Mouse (Mus musculus): ENCODE data around the gene Chrdl2. TPM values are rescaled to one million over a fixed set of nuclear protein-coding genes. Genes with fewer than 3 reads are reported as not detected.
"Not testable (repeated sequence)": the region's sequence is repeated elsewhere in the genome, so short reads cannot be mapped to it uniquely, and the experiment has no call there.

Gene Chrdl2
- polyA plus RNA-seq, 1 experiment from 2014 or later: 0.31 TPM

DNA sequence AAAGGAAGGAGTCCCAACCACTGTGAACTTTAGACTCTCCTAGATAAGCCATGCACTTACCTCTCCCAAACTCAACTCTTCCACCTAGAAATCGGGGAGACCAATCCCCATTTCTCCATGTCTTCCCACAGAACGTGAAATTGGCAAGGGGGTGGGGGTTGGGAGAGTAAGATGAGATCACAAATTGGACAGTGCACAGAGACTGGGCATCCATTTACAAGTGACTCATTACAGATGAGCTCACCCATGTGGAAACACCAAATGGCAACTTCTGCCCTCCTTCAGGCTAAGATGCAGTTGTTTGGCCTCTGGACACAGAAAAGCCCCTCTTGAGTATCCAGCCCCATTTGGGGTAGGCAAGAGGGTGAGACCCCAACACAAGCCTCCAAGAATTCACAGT lies 40.5 kb downstream of the Chrdl2 start:
- Histone ChIP-seq H3K4me1 (replicated peaks; ENCODE audit: control insufficient read depth, insufficient read depth, low read length) (no peaks in the 10 kb centered on the region), H3K4me3 (replicated peaks; ENCODE audit: low read length) (no peak overlapping the region), H3K36me3 (replicated peaks; ENCODE audit: control insufficient read depth, insufficient read depth) (no peaks in the 10 kb centered on the region), H3K27ac (no peak overlapping the region), H3K9me3 (ENCODE audit: control insufficient read depth, low read length) (no peaks in the 10 kb centered on the region), H3K27me3 (ENCODE audit: control insufficient read depth, insufficient read depth, low read length) (0 out of 2 replicates have a peak, but pooled peaks cover 6% of the 10 kb centered on the region), H3K9ac (no peak overlapping the region), H3K4me2 (replicated peaks) (no peak overlapping the region)
- ATAC-seq (ENCODE audit: low FRiP score) (no peak), DNase-seq (ENCODE audit: low spot score) (no peak)
- 87% methylated on average over 2 of the region's 2 CpGs for WGBS

DNA sequence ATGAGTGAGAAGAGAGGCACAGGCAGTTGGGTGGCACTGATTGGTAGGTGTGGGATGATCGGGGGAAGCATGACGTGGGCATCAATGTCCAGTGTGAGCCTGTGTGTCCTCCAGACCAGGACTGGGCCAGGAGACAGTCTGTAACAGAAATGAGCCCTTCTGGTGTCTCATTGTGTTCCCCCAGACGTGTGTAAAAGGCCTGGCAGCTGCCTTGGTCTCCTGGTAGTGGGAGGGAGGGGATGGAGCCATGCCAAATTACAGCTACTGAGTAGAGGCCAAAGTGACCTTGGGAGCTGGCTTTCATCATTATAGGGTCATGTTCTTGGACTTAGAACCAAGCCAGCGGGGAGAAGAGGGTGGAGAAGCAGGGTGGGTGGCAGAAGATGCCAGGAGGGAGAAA lies 45.9 kb downstream of the Chrdl2 start:
- Histone ChIP-seq H3K27ac (no peak overlapping the region), H3K36me3 (replicated peaks; ENCODE audit: control insufficient read depth, insufficient read depth) (no peaks in the 10 kb centered on the region), H3K4me1 (replicated peaks; ENCODE audit: control insufficient read depth, insufficient read depth, low read length) (no peaks in the 10 kb centered on the region), H3K4me2 (replicated peaks) (no peak overlapping the region), H3K9ac (no peak overlapping the region), H3K27me3 (ENCODE audit: control insufficient read depth, insufficient read depth, low read length) (no peaks in the 10 kb centered on the region), H3K4me3 (replicated peaks; ENCODE audit: low read length) (no peak overlapping the region), H3K9me3 (ENCODE audit: control insufficient read depth, low read length) (no peaks in the 10 kb centered on the region)
- no peak for ATAC-seq (ENCODE audit: low FRiP score)
- DNase-seq (ENCODE audit: low spot score): no peak
- WGBS: 65% methylated on average over 4 of the region's 4 CpGs

DNA sequence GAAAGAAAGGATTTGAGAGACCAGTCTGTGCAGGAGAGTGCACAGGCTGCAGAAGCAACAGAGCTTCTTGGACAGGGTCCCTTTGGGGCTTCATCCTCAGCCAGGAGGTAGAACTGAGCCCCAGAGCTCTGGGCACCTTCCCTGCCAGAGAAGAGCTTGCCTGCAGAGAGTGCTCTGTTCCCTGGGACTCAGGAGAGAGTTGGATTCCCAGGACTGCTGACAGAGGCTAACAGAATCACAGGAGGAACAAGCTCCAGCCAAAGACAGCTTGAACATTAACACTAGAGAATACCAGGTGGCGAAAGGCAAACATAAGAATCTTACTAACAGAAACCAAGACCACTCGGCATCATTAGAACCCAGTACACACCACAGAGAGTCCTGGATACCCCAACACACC lies 47.0 kb downstream of the Chrdl2 start:
- WGBS: 92% methylated on average over 2 of the region's 2 CpGs
- DNase-seq (ENCODE audit: low spot score); H3K4me1 ChIP-seq (replicated peaks; ENCODE audit: control insufficient read depth, insufficient read depth, low read length); H3K27ac ChIP-seq; ATAC-seq (ENCODE audit: low FRiP score); H3K9me3 ChIP-seq (ENCODE audit: control insufficient read depth, low read length); H3K36me3 ChIP-seq (replicated peaks; ENCODE audit: control insufficient read depth, insufficient read depth); H3K4me2 ChIP-seq (replicated peaks); H3K4me3 ChIP-seq (replicated peaks; ENCODE audit: low read length); H3K27me3 ChIP-seq (ENCODE audit: control insufficient read depth, insufficient read depth, low read length); H3K9ac ChIP-seq: not testable (repeated sequence)

DNA sequence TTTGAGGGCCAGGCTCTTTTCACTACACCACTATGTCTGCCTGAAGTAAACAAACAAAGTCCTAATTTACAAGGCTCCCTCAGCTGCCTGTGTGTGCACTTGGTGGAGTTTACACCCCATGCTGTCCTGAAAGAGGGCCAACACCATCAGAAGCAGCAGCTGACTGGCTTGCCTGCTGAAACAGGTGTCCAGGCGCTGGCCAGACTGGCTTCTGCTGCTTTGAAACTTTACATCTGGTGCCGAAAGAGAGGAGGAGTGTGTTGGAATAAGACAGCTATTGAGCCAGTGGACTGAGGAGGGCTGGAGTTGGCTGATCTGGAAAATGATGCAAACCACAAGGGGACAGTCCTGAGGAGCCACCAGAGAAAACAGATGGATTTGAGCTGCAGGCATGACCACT lies 68.0 kb downstream of the Chrdl2 start:
- ATAC-seq (ENCODE audit: low FRiP score) (no peak), DNase-seq (ENCODE audit: low spot score) (no peak)
- Histone ChIP-seq H3K9me3 (ENCODE audit: control insufficient read depth, low read length) (no peaks in the 10 kb centered on the region), H3K27ac (no peak overlapping the region), H3K36me3 (replicated peaks; ENCODE audit: control insufficient read depth, insufficient read depth) (peaks cover 5% of the 10 kb centered on the region), H3K4me3 (replicated peaks; ENCODE audit: low read length) (no peak overlapping the region), H3K27me3 (ENCODE audit: control insufficient read depth, insufficient read depth, low read length) (no peaks in the 10 kb centered on the region), H3K9ac (no peak overlapping the region), H3K4me2 (replicated peaks) (no peak overlapping the region), H3K4me1 (replicated peaks; ENCODE audit: control insufficient read depth, insufficient read depth, low read length) (no peaks in the 10 kb centered on the region)
- WGBS: 88% methylated on average over 2 of the region's 2 CpGs

DNA sequence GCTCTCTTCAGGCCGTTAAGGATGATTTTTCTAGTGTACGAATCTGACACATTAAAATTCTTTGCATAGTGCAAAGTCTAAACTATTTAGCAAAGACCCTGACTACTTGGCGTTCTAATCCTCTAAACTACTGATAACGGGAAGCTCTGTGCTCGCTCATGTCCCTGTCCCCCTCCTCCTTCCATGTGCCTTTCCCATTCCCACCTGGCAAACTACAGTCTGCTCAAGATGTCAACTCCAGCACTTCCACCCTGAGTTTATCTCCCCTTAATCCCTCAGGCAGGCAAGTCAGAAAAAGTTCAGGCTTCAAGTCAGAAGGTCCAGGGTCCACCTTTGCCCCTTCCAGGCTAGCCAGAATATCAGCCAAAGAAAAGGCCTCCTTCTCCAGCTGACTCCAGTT lies 70.3 kb downstream of the Chrdl2 start:
- no peak for DNase-seq (ENCODE audit: low spot score)
- no peak overlapping the region for H3K9ac ChIP-seq
- ATAC-seq (ENCODE audit: low FRiP score): no peak
- no peaks in the 10 kb centered on the region for H3K4me1 ChIP-seq (replicated peaks; ENCODE audit: control insufficient read depth, insufficient read depth, low read length)
- H3K4me2 ChIP-seq (replicated peaks): no peak overlapping the region
- H3K27me3 ChIP-seq (ENCODE audit: control insufficient read depth, insufficient read depth, low read length): no peaks in the 10 kb centered on the region
- WGBS: 89% methylated on average over 5 of the region's 5 CpGs
- H3K4me3 ChIP-seq (replicated peaks; ENCODE audit: low read length): no peak overlapping the region
- no peak overlapping the region for H3K27ac ChIP-seq
- no peaks in the 10 kb centered on the region for H3K9me3 ChIP-seq (ENCODE audit: control insufficient read depth, low read length)
- H3K36me3 ChIP-seq (replicated peaks; ENCODE audit: control insufficient read depth, insufficient read depth): peaks cover 11% of the 10 kb centered on the region

DNA sequence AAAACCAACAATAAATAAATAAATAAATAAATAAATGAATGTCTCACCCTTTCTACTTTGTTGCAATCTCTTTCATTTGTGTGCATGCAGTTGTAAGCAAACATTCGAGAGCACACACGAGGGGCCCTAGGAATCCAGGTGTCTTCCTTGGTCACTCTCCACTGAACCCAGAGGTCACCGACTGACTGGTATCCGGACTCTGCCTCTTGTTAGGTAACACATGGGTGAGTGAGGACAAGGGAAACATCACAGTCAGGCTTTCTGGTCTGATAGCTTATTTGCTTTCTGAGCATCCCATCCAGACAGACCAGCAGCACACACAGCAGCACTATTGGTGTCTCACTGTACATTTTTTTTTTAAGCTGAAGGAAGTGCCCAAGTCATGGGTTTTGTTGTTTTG lies 71.1 kb downstream of the Chrdl2 start:
- no peaks in the 10 kb centered on the region for H3K9me3 ChIP-seq (ENCODE audit: control insufficient read depth, low read length)
- no peak overlapping the region for H3K4me2 ChIP-seq (replicated peaks)
- peaks cover 17% of the 10 kb centered on the region for H3K36me3 ChIP-seq (replicated peaks; ENCODE audit: control insufficient read depth, insufficient read depth)
- WGBS: 86% methylated on average over 4 of the region's 4 CpGs
- no peaks in the 10 kb centered on the region for H3K4me1 ChIP-seq (replicated peaks; ENCODE audit: control insufficient read depth, insufficient read depth, low read length)
- H3K4me3 ChIP-seq (replicated peaks; ENCODE audit: low read length): no peak overlapping the region
- no peak overlapping the region for H3K9ac ChIP-seq
- DNase-seq (ENCODE audit: low spot score) (no peak), ATAC-seq (ENCODE audit: low FRiP score) (no peak)
- H3K27ac ChIP-seq: no peak overlapping the region
- no peaks in the 10 kb centered on the region for H3K27me3 ChIP-seq (ENCODE audit: control insufficient read depth, insufficient read depth, low read length)

DNA sequence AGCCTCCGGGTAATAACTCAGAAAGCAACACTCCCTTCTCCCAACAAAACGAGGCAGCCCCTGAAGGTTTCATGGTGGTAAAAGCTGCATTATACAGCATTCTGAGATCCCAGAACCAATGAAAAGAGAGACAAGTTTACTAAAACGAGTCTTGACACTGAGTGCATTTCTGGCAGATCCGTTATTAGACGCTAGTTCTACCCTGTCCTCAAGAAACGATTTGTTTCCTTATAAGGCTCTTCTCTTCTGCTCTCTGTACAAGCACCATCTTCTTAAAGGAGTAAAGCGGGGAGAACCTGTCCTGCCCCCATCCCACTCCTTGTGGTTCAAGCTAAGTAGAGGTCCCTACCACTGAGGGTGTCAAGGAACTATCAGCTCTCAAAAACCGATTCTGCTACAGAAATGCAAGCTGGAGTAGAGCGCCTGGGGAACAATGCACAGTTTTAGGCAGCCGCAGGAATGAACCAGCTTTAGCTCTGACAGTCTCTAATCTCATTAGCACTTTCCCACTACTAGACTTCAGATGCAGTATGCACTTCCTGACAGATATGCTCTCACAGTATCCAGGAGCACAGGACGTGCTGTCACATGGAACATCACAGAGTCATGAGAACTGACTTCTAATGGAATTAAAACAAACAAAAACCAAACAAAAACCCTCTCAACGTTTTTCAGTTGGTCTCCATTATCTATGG lies 74.3 kb downstream of the Chrdl2 start:
- H3K36me3 ChIP-seq (replicated peaks; ENCODE audit: control insufficient read depth, insufficient read depth): peaks cover 43% of the 10 kb centered on the region
- H3K4me2 ChIP-seq (replicated peaks): no peak overlapping the region
- H3K9ac ChIP-seq: no peak overlapping the region
- no peak overlapping the region for H3K4me3 ChIP-seq (replicated peaks; ENCODE audit: low read length)
- WGBS: 81% methylated on average over 12 of the region's 12 CpGs
- ATAC-seq (ENCODE audit: low FRiP score) (no peak), DNase-seq (ENCODE audit: low spot score) (no peak)
- no peaks in the 10 kb centered on the region for H3K27me3 ChIP-seq (ENCODE audit: control insufficient read depth, insufficient read depth, low read length)
- no peaks in the 10 kb centered on the region for H3K9me3 ChIP-seq (ENCODE audit: control insufficient read depth, low read length)
- H3K27ac ChIP-seq: no peak overlapping the region
- H3K4me1 ChIP-seq (replicated peaks; ENCODE audit: control insufficient read depth, insufficient read depth, low read length): no peaks in the 10 kb centered on the region

DNA sequence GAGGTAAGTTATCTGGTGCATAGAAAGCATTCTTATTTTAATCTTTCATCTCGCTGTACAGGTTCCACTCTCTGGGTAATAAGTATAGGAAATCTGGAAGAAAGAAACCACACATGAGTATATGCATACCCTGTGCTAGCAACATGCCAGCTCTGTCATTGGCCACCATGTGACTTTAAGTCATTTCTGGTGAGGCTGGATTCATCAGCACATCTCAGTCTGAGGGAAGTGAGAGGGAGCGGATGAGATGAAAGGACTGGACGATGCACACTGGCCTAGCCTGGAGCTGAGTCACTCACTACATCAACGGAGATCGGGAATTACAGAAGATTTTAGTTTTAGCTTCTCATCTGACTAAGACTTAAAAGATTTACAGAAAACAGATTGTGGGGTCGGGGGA lies 76.9 kb downstream of the Chrdl2 start:
- no peaks in the 10 kb centered on the region for H3K4me1 ChIP-seq (replicated peaks; ENCODE audit: control insufficient read depth, insufficient read depth, low read length)
- 93% methylated on average over 6 of the region's 6 CpGs for WGBS
- no peaks in the 10 kb centered on the region for H3K9me3 ChIP-seq (ENCODE audit: control insufficient read depth, low read length)
- DNase-seq (ENCODE audit: low spot score): no peak
- H3K36me3 ChIP-seq (replicated peaks; ENCODE audit: control insufficient read depth, insufficient read depth): peaks cover 67% of the 10 kb centered on the region
- H3K27ac ChIP-seq: no peak overlapping the region
- H3K4me3 ChIP-seq (replicated peaks; ENCODE audit: low read length): no peak overlapping the region
- no peak overlapping the region for H3K9ac ChIP-seq
- H3K4me2 ChIP-seq (replicated peaks): no peak overlapping the region
- H3K27me3 ChIP-seq (ENCODE audit: control insufficient read depth, insufficient read depth, low read length): no peaks in the 10 kb centered on the region
- ATAC-seq (ENCODE audit: low FRiP score): no peak

DNA sequence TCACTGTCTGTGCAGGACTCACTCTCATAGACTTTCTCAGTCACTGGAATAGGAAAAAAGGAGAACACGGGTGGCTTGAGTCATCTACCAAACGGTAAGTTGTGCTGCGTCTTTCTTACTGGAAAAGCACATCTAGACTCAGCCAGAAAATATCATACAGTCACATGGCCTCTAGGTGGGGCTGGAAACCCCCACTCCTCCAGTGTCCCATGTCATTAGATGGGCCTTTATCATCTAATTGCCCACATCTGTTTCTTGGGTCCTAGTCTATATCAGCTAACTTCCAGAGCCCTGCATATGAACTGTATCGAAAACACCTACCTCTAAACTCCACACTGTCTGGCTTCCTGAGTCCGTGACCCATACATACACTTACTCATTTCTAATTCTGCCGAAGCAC lies 77.8 kb downstream of the Chrdl2 start:
- Histone ChIP-seq H3K4me3 (replicated peaks; ENCODE audit: low read length) (no peak overlapping the region), H3K27ac (no peak overlapping the region), H3K9me3 (ENCODE audit: control insufficient read depth, low read length) (no peaks in the 10 kb centered on the region), H3K4me1 (replicated peaks; ENCODE audit: control insufficient read depth, insufficient read depth, low read length) (no peaks in the 10 kb centered on the region), H3K9ac (no peak overlapping the region), H3K36me3 (replicated peaks; ENCODE audit: control insufficient read depth, insufficient read depth) (peaks cover 71% of the 10 kb centered on the region), H3K4me2 (replicated peaks) (no peak overlapping the region), H3K27me3 (ENCODE audit: control insufficient read depth, insufficient read depth, low read length) (no peaks in the 10 kb centered on the region)
- 87% methylated on average over 6 of the region's 6 CpGs for WGBS
- ATAC-seq (ENCODE audit: low FRiP score): no peak
- no peak for DNase-seq (ENCODE audit: low spot score)

Measured in hindbrain, embryonic 14.5 days (tissue).